Mouse (Mus musculus) adrenal gland, adult 2 months (tissue): ENCODE results near the gene Rpl7l1. TPM values are rescaled to one million over a fixed set of nuclear protein-coding genes. Genes with fewer than 3 reads are reported as not detected.

Experiments
- DNase-seq: peaks from one replicate; pipeline ENCODE4 v3.0.0; 2021
- polyA plus RNA-seq: library from polyadenylated mRNA; depleted of rRNA; stranded (reverse); fragments of >200 nt; gene quantifications from 2 replicates; pipeline ENCODE4 v1.2.3, GENCODE M21; 2012; rRNA removed
- total RNA-seq, 2 experiments: library from RNA; stranded (reverse); gene quantifications; 2 replicates each; pipeline ENCODE4 v1.2.3; 2021

Rpl7l1 gene
- total and polyA plus RNA-seq, 3 experiments: 8.0 to 85.9 (median 74.6) TPM

DNA sequence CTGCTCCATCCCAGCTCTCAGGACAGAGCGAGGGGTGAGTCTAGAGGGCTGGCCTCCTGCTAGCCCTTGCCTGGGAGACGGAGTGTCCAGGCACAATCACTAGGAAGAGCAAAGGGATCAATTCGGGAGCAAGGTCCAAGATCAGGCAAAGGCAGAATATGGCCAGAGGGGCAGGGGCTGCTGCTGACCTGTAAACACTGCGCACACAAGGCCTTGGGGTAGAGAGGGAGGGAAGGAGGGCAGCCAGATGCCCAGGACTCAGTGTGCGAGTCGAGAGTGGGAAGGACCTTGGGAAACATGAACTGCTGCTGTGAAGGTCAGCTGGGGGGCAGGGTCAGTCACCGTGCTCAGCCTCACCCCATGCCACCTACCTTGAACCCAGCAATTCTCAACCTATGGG is 47.2 kb downstream of the Rpl7l1 start:
- DNase-seq: no peak

- no peak for DNase-seq
These were observed 48.4 kb downstream of the Rpl7l1 start for GRCm38 (mm10) chr17:46734055-46734454.

- DNase-seq: peak; percentile 52
These were observed 53.6 kb downstream of the Rpl7l1 start, which contains the start of gene Gnmt for GRCm38 (mm10) chr17:46728904-46729318. Gene Gnmt, minus strand, starts transcription at chr17:46729168.

DNA sequence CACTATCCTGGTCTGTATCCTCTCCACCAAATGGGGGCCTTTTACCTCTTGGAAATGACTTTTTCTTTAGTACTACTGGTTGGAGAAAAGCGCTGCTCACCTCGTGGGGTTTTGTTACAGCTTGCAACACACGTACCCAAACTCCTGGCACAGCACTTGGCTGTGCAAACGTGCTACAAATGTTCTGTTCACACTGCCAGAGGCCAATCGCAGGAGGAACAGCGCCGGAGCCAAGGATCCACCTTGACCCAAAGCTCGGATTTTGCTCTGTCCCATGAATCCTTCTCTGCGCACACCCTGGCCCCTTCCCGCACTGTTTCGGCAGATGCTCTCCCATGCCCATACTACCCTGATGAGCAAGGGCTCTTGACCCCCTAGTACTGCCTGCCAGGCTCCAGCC is 54.0 kb downstream of the Rpl7l1 start:
- no peak for DNase-seq

DNA sequence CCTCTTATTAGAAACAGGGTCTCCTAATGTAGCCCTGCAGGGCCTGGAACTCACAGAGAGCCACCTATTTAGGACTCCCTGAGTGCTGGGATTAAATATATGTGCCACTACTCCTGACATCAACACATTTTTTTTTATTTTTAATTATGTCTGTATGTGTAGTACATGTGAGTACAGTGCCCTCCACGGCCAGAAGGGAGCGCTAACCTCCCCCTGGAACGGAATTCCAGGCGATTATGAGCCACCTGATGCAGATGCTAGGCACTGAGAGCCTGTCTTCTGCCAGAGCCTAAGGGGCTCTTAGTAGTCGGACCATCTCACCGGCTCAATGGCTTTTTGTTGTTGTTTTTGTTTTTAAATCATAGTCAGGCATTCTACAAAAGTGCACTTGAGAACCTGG is 54.5 kb downstream of the Rpl7l1 start:
- DNase-seq: no peak

- no peak for DNase-seq
These were observed 55.2 kb downstream of the Rpl7l1 start for GRCm38 (mm10) chr17:46727271-46727670.

DNA sequence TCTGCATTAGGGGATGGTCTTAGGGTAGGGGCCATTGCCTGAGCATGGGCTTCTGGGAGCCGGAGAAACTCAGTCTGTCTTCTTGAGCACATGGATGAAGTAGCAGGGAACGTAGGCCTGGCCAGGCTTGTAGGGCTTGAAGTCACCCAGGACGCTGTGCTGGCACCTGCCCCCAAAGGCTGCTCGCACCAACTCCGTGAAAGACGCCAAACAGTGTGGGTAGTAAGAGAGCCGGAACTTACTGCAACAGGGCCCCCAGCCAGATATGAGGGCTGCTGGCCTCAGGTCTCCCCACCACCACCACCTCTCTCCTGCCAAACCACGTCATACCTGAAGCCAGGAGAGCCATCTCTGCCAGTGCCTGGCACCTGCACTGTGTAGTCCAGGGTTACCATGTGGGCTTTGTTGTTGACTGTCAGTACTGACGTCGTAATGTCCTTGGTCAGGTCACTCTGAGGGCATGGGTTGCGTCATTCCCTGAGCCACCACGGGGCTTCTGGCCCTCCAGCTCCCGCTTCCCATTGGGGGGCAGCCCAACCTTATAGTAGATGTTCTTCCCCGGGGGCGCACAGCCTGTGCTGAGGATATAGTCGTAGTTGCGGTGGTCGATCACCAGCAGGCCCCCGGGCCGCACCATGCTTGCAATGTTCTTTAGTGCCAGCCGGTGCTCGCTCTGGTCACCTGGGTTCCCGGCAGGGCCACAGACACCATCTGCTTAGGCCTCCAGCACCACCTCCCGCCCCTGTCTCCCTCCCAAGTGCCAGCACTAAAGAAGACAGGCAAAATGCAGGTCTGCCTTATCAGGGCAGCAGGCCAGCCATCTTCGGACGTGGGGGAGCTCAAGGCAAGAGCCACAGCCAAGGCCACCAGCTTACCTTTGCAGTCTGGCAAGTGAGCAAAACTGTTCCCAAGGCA is 56.5 kb downstream of the Rpl7l1 start:
- peak; percentile 45 for DNase-seq

DNA sequence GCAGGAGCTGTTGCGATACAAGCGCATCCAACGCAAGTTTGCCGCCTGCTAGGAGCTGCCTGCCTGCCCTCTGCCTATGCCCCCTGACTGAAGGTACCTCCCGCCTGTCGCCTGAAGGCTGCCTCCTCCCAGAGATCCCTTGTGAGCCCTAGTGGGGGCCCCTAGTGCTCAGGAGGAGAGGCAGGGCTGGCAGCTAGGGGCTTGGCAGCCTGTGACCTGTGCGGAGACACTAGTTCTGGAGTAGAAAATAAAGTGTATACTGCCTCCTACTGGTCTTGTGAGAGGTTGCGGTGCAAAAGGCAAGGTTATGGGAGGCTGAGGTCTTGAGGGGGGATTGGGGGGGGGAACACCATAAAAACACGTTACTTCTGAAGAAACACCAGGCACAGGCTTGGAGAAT is 57.2 kb downstream of the Rpl7l1 start:
- DNase-seq: no peak

DNA sequence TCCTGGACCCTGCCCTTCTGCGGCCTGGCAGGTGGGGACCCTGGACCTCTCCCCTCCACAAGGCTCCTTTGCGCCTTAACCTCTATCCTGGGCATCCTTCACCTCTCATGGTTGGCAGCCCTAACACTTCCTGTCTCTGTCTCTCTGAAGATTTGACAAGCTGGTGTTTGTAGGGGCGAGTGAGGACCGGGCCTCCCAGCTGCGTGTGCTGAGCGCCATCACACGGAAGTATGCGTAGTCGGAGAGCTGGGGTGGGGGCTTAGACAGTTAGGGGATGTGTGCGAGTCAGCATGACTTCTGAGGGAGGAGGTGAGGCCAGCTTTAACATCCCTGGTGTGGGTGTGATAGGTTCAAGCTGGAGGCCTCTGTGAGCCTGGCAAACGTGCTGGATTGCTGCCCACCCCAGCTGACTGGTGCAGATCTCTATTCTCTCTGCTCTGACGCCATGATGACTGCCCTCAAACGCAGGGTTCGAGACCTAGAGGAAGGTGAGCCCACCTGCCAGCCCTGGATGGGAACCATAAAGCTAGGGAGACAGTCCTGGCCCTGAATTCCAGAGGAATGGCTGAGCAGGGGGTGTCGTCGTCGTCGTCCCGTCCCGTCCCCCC is 57.9 kb downstream of the Rpl7l1 start:
- DNase-seq: no peak

Other genes starting within 250 kb of the Rpl7l1 start
- 10 to 100 TPM; 20.0 to 23.1 TPM for gene Cul9, start 236.3 kb downstream of the Rpl7l1 start, total RNA-seq
- 42.3 and 48.0 TPM in 2 replicates for gene Cul9, start 236.3 kb downstream of the Rpl7l1 start, polyA plus RNA-seq
- gene Srf, start 226.5 kb downstream of the Rpl7l1 start, total RNA-seq: 10 to 100 TPM; 35.6 to 45.2 TPM
- 178 and 199 TPM in 2 replicates for gene Srf, start 226.5 kb downstream of the Rpl7l1 start, polyA plus RNA-seq
- gene Ptk7, start 153.2 kb downstream of the Rpl7l1 start, total RNA-seq: 1 to 10 TPM; 4.6 to 8.0 TPM
- 8.6 and 9.2 TPM in 2 replicates for gene Ptk7, start 153.2 kb downstream of the Rpl7l1 start, polyA plus RNA-seq
- gene Klc4, start 136.7 kb downstream of the Rpl7l1 start, total RNA-seq: 10 to 100 TPM; 40.9 to 43.1 TPM
- gene Klc4, start 136.7 kb downstream of the Rpl7l1 start, polyA plus RNA-seq: 25.7 and 29.7 TPM in 2 replicates
- 100 to 1,000 TPM in 1 of 2 experiments, 10 to 100 TPM in 1; 82.9 to 113 TPM for gene Mrpl2, start 136.4 kb downstream of the Rpl7l1 start, total RNA-seq
- 343 and 456 TPM in 2 replicates for gene Mrpl2, start 136.4 kb downstream of the Rpl7l1 start, polyA plus RNA-seq
- gene Cul7, start 132.3 kb downstream of the Rpl7l1 start, total RNA-seq: 10 to 100 TPM; 28.6 to 36.3 TPM
- 52.6 and 53.3 TPM in 2 replicates for gene Cul7, start 132.3 kb downstream of the Rpl7l1 start, polyA plus RNA-seq
- gene Rrp36, start 108.3 kb downstream of the Rpl7l1 start, total RNA-seq: 10 to 100 TPM; 24.2 to 28.5 TPM
- 21.7 and 23.8 TPM in 2 replicates for gene Rrp36, start 108.3 kb downstream of the Rpl7l1 start, polyA plus RNA-seq
- 100 to 1,000 TPM; 106 to 114 TPM for gene Mea1, start 103.9 kb downstream of the Rpl7l1 start, total RNA-seq
- gene Mea1, start 103.9 kb downstream of the Rpl7l1 start, polyA plus RNA-seq: 44.9 and 50.8 TPM in 2 replicates
- gene Klhdc3, start 101.8 kb downstream of the Rpl7l1 start, total RNA-seq: 10 to 100 TPM; 57.5 to 64.0 TPM
- gene Klhdc3, start 101.8 kb downstream of the Rpl7l1 start, polyA plus RNA-seq: 78.2 and 100 TPM in 2 replicates
- gene Ppp2r5d, start 77.6 kb downstream of the Rpl7l1 start, total RNA-seq: 10 to 100 TPM; 42.6 to 50.3 TPM
- gene Ppp2r5d, start 77.6 kb downstream of the Rpl7l1 start, polyA plus RNA-seq: 44.2 and 46.1 TPM in 2 replicates
- 10 to 100 TPM; 49.5 to 69.2 TPM for gene Pex6, start 71.2 kb downstream of the Rpl7l1 start, total RNA-seq
- 167 and 190 TPM in 2 replicates for gene Pex6, start 71.2 kb downstream of the Rpl7l1 start, polyA plus RNA-seq
- 1 to 10 TPM; 1.2 to 6.5 TPM for gene Gnmt, start 53.5 kb downstream of the Rpl7l1 start, total RNA-seq
- 1.0 and 4.0 TPM in 2 replicates for gene Gnmt, start 53.5 kb downstream of the Rpl7l1 start, polyA plus RNA-seq
- 10 to 100 TPM; 53.7 to 59.5 TPM for gene Cnpy3, start 30.5 kb downstream of the Rpl7l1 start, total RNA-seq
- gene Cnpy3, start 30.5 kb downstream of the Rpl7l1 start, polyA plus RNA-seq: 53.9 and 56.7 TPM in 2 replicates
- not detected for gene Ptcra, start 19.0 kb downstream of the Rpl7l1 start, total RNA-seq
- 0.27 TPM in 1 of 2 replicates, not detected in the other for gene Ptcra, start 19.0 kb downstream of the Rpl7l1 start, polyA plus RNA-seq
- gene 2310039H08Rik, start 10.0 kb downstream of the Rpl7l1 start, total RNA-seq: 10 to 100 TPM; 73.1 to 74.1 TPM
- 296 and 305 TPM in 2 replicates for gene 2310039H08Rik, start 10.0 kb downstream of the Rpl7l1 start, polyA plus RNA-seq
- 10 to 100 TPM; 22.6 to 25.1 TPM for gene Bicral, start 75.8 kb upstream of the Rpl7l1 start, total RNA-seq
- 6.1 and 7.7 TPM in 2 replicates for gene Bicral, start 75.8 kb upstream of the Rpl7l1 start, polyA plus RNA-seq
- gene Tbcc, start 108.0 kb upstream of the Rpl7l1 start, total RNA-seq: 10 to 100 TPM; 13.1 to 23.8 TPM
- gene Tbcc, start 108.0 kb upstream of the Rpl7l1 start, polyA plus RNA-seq: 17.2 and 18.5 TPM in 2 replicates
- gene Prph2, start 127.8 kb upstream of the Rpl7l1 start, total RNA-seq: not detected
- gene Prph2, start 127.8 kb upstream of the Rpl7l1 start, polyA plus RNA-seq: not detected in 2 replicates
- 10 to 100 TPM; 57.6 to 87.4 TPM for gene Ubr2, start 227.9 kb upstream of the Rpl7l1 start, total RNA-seq
- gene Ubr2, start 227.9 kb upstream of the Rpl7l1 start, polyA plus RNA-seq: 36.2 and 41.4 TPM in 2 replicates